Mouse (Mus musculus): ENCODE results near the gene Cacna1h. TPM values are rescaled to one million over a fixed set of nuclear protein-coding genes. Genes with fewer than 3 reads are reported as not detected.

Gene Cacna1h
- 1 to 10 TPM; 6.1 to 6.7 TPM for total RNA-seq (2021)
- long read RNA-seq, experiment 1, full-length matches to known transcripts: 1 of 5 reads
- long read RNA-seq, experiment 1, partial matches to known transcripts: 2 of 5 reads
- long read RNA-seq, experiment 1, other reads (novel, unspliced or antisense): 2 of 5 reads
- long read RNA-seq, experiment 2, partial matches to known transcripts: 0 of 1 reads
- long read RNA-seq, experiment 2, other reads (novel, unspliced or antisense): 1 of 1 reads

- peak; percentile 25 to 51 for DNase-seq
These were observed at the start of gene Cacna1h for GRCm38 (mm10) chr17:25433617-25434606. Gene Cacna1h (minus strand): TSS chr17:25433783.

GRCm38 (mm10) chr17:25482092-25482491 is 48.5 kb upstream of the Cacna1h start:
- DNase-seq: no peak

DNA sequence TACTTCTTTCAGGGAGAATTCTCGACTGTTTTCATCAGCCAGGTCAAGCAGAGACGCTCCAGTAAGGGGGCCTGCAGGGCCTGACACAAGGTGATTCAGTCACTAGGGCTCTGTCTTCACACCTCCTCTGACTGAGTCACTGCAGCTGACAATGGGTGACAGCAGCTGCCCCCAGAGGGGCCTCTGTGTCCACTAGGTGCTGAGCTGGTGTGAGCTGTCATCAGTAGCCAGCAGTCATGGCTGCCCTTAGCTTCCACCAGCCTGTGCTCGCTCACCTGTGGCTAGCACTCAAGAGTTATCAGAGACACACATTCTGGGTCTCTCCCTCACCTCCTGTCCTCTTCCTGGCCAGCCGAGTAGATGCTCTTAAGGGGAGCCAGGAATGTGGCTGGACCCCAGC is 47.2 kb upstream of the Cacna1h start:
- DNase-seq: no peak

DNA sequence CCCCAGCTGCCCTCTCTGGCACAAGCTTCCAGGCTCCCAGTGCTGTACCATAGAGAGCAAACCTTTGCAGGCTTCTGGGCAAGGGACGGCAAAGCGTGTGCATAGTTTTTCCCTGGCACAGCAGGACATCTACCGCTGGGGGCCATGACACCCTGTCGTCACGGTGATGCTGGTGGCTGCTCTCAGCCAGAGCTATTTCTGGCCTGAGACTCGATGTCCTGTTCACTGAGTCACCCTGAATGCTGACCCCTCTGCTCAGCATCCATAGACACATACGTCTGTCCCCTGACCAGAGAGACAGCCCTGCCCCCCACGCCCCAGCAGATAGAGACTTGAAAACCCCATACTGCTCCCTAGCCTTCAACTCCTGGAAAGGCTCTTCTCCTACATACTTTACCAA is 46.6 kb upstream of the Cacna1h start:
- no peak for DNase-seq

- peak; percentile 35 to 71 for DNase-seq
These were observed 42.6 kb upstream of the Cacna1h start for GRCm38 (mm10) chr17:25475946-25476744.

GRCm38 (mm10) chr17:25474330-25475077 is 40.9 kb upstream of the Cacna1h start:
- DNase-seq: peak; percentile 27 to 64

GRCm38 (mm10) chr17:25472044-25472443 is 38.5 kb upstream of the Cacna1h start:
- DNase-seq: no peak

- DNase-seq: peak; percentile 37
These were observed 37.8 kb upstream of the Cacna1h start for GRCm38 (mm10) chr17:25471418-25471817.

DNA sequence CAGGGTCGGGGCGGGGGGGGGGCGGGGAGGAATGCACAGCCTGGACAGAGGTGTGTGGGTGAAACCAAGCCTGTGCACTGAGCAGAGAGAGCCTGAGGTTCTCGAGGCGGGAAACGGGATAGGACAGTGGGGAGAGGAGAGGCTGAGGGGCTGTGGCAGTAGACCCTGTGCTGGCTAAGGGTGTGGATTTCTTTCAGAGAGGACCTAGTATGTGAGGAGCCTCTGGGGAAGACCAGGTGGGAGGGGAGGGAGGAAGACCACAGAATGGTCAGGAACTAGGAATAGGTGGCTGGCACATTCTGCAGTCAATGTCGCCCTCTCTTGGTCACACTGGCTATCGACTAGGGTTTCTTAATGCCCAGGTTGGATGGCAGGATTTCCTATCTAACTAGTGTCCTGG is 36.2 kb upstream of the Cacna1h start:
- peak; percentile 42 to 78 for DNase-seq

GRCm38 (mm10) chr17:25468301-25468700 is 34.7 kb upstream of the Cacna1h start:
- DNase-seq: no peak

GRCm38 (mm10) chr17:25467781-25468180 is 34.2 kb upstream of the Cacna1h start:
- peak in 1 of 2 experiments; percentile 24 for DNase-seq

GRCm38 (mm10) chr17:25466257-25466656 is 32.7 kb upstream of the Cacna1h start:
- DNase-seq: no peak

DNA sequence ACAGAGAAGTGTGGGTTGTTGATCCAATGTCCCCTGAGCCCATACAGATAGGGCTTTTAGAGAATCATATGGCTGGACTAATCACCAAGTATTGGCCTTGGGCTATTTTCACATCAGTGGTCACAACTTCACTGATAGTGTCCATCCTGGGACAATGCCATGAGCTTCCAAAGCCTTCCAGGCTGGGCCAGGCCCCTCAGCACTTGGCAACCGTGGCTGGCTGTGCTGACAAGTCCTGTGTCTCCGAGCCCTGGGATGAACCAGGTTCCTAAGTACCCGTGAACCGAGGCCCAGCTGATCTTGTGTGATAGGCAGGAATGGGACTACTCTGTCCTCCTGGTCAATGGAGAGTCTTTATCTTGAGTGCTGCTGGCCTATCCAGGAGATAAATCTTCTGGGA is 30.5 kb upstream of the Cacna1h start:
- no peak for DNase-seq

DNA sequence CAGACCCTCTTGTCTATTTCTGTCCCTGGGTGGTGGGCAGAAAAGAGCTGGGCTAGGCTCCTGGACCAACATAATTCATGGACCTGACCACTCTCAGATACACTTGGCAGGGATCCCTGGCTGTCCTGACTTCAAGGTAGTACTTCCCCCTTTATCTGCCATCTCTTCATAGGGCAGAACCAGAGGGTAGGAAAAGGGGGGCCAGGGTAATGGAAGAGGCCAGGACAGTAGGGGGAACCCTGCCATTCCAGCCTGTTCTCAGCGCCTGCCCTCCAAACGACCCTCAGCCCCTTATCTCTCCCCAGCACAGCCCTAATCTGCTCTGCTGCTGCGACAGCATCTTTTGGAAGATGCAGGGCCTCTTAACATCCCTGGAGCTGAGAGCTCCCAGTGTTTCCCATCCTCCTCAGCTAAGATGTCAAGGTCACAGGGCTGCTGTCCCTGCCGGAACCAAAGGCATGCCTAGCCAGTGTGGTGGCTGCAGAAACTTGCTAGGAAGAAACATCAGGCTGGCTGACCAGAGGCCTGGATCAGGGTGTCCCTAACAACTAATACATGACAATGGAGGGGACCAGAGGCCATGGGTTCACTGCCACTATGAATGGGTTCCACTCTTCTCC is 29.9 kb upstream of the Cacna1h start:
- DNase-seq: no peak

DNA sequence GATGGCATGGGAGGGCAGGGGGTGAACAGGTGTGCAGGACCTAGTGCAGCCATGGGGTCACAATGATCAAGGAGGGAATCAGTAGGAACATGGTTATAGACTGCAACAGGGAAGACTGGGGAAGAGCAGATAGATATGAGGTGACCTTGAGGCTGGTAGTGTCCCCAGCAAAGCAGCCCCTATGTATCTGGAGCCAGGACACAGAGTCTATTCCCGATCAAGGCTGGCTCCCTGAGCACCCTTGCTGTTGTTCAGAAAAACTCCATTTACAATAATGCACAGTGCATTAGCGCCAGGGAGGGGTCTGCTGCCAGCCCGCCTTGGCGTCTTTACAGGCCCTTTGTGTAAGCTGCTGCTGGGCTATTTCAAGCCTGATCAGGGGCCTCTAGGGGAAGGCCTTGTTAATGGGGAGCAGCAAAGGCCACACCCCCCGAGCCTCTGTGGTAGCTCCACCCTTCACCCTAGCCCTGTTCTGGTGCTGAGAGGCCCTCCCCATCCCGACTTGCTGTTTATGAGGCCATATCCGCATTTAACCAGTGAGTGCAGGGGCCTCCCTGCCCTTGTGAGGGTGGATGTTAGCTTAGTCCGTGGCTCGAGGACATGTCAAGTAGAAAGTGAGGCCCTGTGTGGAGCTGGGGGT is 28.8 kb upstream of the Cacna1h start:
- peak in 1 of 2 experiments; percentile 31 for DNase-seq

GRCm38 (mm10) chr17:25456540-25456939 is 23.0 kb upstream of the Cacna1h start:
- no peak for DNase-seq

- no peak for DNase-seq
These were observed 20.7 kb upstream of the Cacna1h start, which contains the start of gene Tekt4 for GRCm38 (mm10) chr17:25454272-25454671. Gene Tekt4 (plus strand): TSS chr17:25454615.

GRCm38 (mm10) chr17:25452246-25452965 is 18.8 kb upstream of the Cacna1h start:
- no peak for DNase-seq

GRCm38 (mm10) chr17:25450329-25450728 is 16.7 kb upstream of the Cacna1h start:
- DNase-seq: no peak

- no peak for DNase-seq
These were observed 14.3 kb upstream of the Cacna1h start for GRCm38 (mm10) chr17:25447865-25448264.

All from heart, adult 18-20 months (tissue).